Mouse (Mus musculus): Measurements from ENCODE around the gene Ngrn. TPM values are rescaled to one million over a fixed set of nuclear protein-coding genes. Genes with fewer than 3 reads are reported as not detected.

Gene Ngrn
- polyA plus RNA-seq, 1 experiment from 2014 or later = 37.2 TPM

GRCm38 (mm10) chr7:80255981-80256380, 5.0 kb upstream of the Ngrn start:
- POLR2A ChIA-PET = no interaction called here
- TF ChIP-seq CTCF (IDR thresholded peaks at IDR 0.05) = peak; percentile 72

DNA sequence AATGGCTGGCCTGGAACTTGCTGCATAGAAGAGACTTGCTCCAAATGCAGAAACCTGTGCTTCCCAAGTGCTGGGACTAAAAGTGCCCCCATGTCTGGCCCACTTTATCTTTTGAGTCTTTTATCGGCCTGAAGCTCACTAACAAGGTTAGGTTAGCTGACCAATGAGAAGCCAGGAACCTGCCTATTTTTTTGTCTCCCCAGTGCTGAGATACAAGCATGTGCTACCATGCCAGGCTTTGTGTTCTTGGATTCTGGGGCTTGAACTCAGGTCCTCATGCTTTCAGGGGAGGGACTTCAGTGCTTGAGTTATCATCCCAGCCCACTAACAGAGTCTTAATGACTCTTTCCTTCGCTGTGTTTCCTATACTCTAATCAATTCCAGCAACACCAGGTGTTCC, 3.3 kb upstream of the Ngrn start:
- ATAC-seq = no peak
- ChIA-PET POLR2A (no interaction called here), CTCF (no interaction called here)
- in situ Hi-C loops (cut with MboI; ENCODE audit: low pct_unique_long_range_greater_than_20kb) = loop anchor here (5.0 kb wide), 1 partner anchor 115 kb away; no protein-coding TSS in a partner anchor
- H3K27me3 ChIP-seq = no peaks in the 10 kb centered on the region
- no peak for TF ChIP-seq CTCF (IDR thresholded peaks at IDR 0.05)
- DNase-seq (ENCODE audit: low read depth, low spot score) = no peak

More at GRCm38 (mm10) chr7:80255981-80256380, 5.0 kb upstream of the Ngrn start:
- no peak for ATAC-seq
- CTCF ChIA-PET = interaction anchor here (0.6 to 1.8 kb wide), 9 partner anchors 10 to 117 kb away, joined by 3 to 9 read pairs (median 3); partner anchors contain the start of genes Ttll13 and Vps33b
- in situ Hi-C loops (cut with MboI; ENCODE audit: low pct_unique_long_range_greater_than_20kb) = loop anchor here (5.0 kb wide), 1 partner anchor 114 kb away; no protein-coding TSS in a partner anchor
- no peak for DNase-seq (ENCODE audit: low read depth, low spot score)
- no peaks in the 10 kb centered on the region for H3K27me3 ChIP-seq

- ATAC-seq (peak; percentile 17), DNase-seq (ENCODE audit: low read depth, low spot score) (no peak)
- no peaks in the 10 kb centered on the region for H3K27me3 ChIP-seq
- ChIA-PET POLR2A (interaction anchor here (0.7 to 1.5 kb wide), 6 partner anchors 9 to 63 kb away, joined by 3 read pairs; no protein-coding TSS in a partner anchor), CTCF (interaction anchor here (1.0 to 1.5 kb wide), 5 partner anchors 15 to 145 kb away, joined by 3 to 7 read pairs (median 3); partner anchors contain the start of gene Ttll13)
- no peak for TF ChIP-seq CTCF (IDR thresholded peaks at IDR 0.05)
- in situ Hi-C loops (cut with MboI; ENCODE audit: low pct_unique_long_range_greater_than_20kb) = no loop called here
Observed at GRCm38 (mm10) chr7:80261372-80261990, 466 bp downstream of the Ngrn start.

GRCm38 (mm10) chr7:80264606-80265005, 3.6 kb downstream of the Ngrn start:
- POLR2A ChIA-PET = no interaction called here
- CTCF ChIA-PET = no interaction called here
- TF ChIP-seq CTCF (IDR thresholded peaks at IDR 0.05) = no peak
- H3K27me3 ChIP-seq = no peaks in the 10 kb centered on the region
- no peak for ATAC-seq
- no peak for DNase-seq (ENCODE audit: low read depth, low spot score)
- in situ Hi-C loops (cut with MboI; ENCODE audit: low pct_unique_long_range_greater_than_20kb) = no loop called here

- ChIA-PET CTCF (no interaction called here), POLR2A (no interaction called here)
- in situ Hi-C loops (cut with MboI; ENCODE audit: low pct_unique_long_range_greater_than_20kb) = no loop called here
- DNase-seq (ENCODE audit: low read depth, low spot score) (no peak), ATAC-seq (no peak)
- no peak for TF ChIP-seq CTCF (IDR thresholded peaks at IDR 0.05)
- no peaks in the 10 kb centered on the region for H3K27me3 ChIP-seq
Observed at GRCm38 (mm10) chr7:80267764-80268163, 6.7 kb downstream of the Ngrn start.

- ChIA-PET CTCF (interaction anchor here (0.7 to 1.9 kb wide), 5 partner anchors 14 to 135 kb away, joined by 3 to 5 read pairs (median 3); partner anchors contain the start of gene Ttll13), POLR2A (interaction anchor here (0.7 to 2.0 kb wide), 2 partner anchors 10 to 107 kb away, joined by 5 read pairs; no protein-coding TSS in a partner anchor)
- DNase-seq (ENCODE audit: low read depth, low spot score) = peak; percentile 69
- peak; percentile 76 for ATAC-seq
- H3K27me3 ChIP-seq = no peaks in the 10 kb centered on the region
- in situ Hi-C loops (cut with MboI; ENCODE audit: low pct_unique_long_range_greater_than_20kb) = no loop called here
- TF ChIP-seq CTCF (IDR thresholded peaks at IDR 0.05) = no peak
Observed at GRCm38 (mm10) chr7:80268897-80269750, 8.1 kb downstream of the Ngrn start, which contains the start of gene Vps33b. TSS of gene Vps33b (plus strand) at chr7:80269649.

- DNase-seq (ENCODE audit: low read depth, low spot score) (no peak), ATAC-seq (peak; percentile 44)
- in situ Hi-C loops (cut with MboI; ENCODE audit: low pct_unique_long_range_greater_than_20kb) = no loop called here
- no peak for TF ChIP-seq CTCF (IDR thresholded peaks at IDR 0.05)
- ChIA-PET POLR2A (interaction anchor here (0.6 to 2.0 kb wide), 2 partner anchors 9 to 11 kb away, joined by 3 to 5 read pairs; partner anchors contain the start of gene Ngrn), CTCF (interaction anchor here (0.7 to 1.9 kb wide), 3 partner anchors 19 to 136 kb away, joined by 3 to 5 read pairs (median 4); no protein-coding TSS in a partner anchor)
- H3K27me3 ChIP-seq = no peaks in the 10 kb centered on the region
Observed at GRCm38 (mm10) chr7:80269751-80270255, 8.8 kb downstream of the Ngrn start.

DNA sequence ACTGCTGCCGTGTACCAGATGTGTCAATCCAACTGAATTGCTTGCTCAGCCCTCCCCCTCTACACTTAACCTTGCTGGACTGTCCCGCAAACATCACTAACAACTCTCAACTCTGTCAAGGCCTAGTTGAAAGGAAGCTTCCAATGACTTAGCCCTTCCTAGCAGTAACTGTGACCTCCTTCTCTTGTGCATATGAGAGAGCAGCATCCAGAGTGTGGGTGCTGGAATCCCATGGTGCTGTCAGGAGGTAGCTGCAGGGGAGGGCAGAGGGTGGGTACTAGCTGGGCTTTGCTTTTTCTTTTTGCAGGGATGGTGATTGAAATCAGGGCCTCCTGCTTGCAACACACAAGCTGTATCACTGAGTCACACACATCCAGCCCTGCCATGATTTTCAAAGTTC, 12.4 kb downstream of the Ngrn start:
- no peaks in the 10 kb centered on the region for H3K27me3 ChIP-seq
- no peak for TF ChIP-seq CTCF (IDR thresholded peaks at IDR 0.05)
- in situ Hi-C loops (cut with MboI; ENCODE audit: low pct_unique_long_range_greater_than_20kb) = no loop called here
- ATAC-seq (no peak), DNase-seq (ENCODE audit: low read depth, low spot score) (no peak)
- ChIA-PET CTCF (no interaction called here), POLR2A (no interaction called here)

- no peak for TF ChIP-seq CTCF (IDR thresholded peaks at IDR 0.05)
- H3K27me3 ChIP-seq = no peaks in the 10 kb centered on the region
- CTCF ChIA-PET = no interaction called here
- POLR2A ChIA-PET = no interaction called here
- in situ Hi-C loops (cut with MboI; ENCODE audit: low pct_unique_long_range_greater_than_20kb) = no loop called here
- no peak for DNase-seq (ENCODE audit: low read depth, low spot score)
- no peak for ATAC-seq
Observed at GRCm38 (mm10) chr7:80276374-80276773, 15.4 kb downstream of the Ngrn start.

DNA sequence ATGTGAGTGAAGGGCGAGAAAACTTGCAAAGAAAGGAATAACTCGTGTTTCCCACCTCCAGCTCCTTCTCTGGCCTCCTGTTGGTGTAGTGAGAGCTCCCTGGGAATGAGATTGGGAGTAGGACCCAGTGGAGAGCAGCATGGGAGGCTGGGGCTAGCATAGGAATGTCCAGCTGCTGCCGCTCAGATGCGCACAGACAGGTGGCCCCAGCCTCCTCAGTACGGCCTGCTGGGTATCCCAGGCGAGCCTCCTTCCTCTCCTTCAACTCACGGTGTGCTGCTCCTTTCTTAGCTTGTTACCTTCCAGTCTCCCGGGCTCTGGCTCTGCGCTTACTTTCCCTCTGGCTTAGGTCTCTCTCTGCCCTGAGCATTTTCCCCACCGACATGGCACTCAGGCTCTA, 19.0 kb downstream of the Ngrn start:
- ATAC-seq (no peak), DNase-seq (ENCODE audit: low read depth, low spot score) (no peak)
- in situ Hi-C loops (cut with MboI; ENCODE audit: low pct_unique_long_range_greater_than_20kb) = no loop called here
- TF ChIP-seq CTCF (IDR thresholded peaks at IDR 0.05) = no peak
- H3K27me3 ChIP-seq = no peaks in the 10 kb centered on the region
- ChIA-PET POLR2A (no interaction called here), CTCF (interaction anchor here (1.1 to 2.1 kb wide), 3 partner anchors 20 to 146 kb away, joined by 3 to 4 read pairs (median 4); partner anchors contain the start of gene Hddc3)

All from Patski (cell line).